Mouse (Mus musculus): Measurements from ENCODE around the gene Dhx32. TPM values are rescaled to one million over a fixed set of nuclear protein-coding genes. Genes with fewer than 3 reads are reported as not detected.

Dhx32 gene
- total RNA-seq, 2 experiments from 2014 or later: 41.6 to 45.1 TPM

Other genes starting within 250 kb of the Dhx32 start
- gene Tex36, start 180.6 kb downstream of the Dhx32 start, total RNA-seq (2021): not detected
- gene Edrf1, start 145.2 kb downstream of the Dhx32 start, total RNA-seq (2021): 10 to 100 TPM; 14.6 to 15.1 TPM
- not detected for gene Mmp21, start 102.7 kb downstream of the Dhx32 start, total RNA-seq (2021)
- gene Bccip, start 73.4 kb downstream of the Dhx32 start, total RNA-seq (2021): 10 to 100 TPM; 54.7 to 58.7 TPM
- gene Uros, start 72.7 kb downstream of the Dhx32 start, total RNA-seq (2021): 10 to 100 TPM; 13.7 to 15.9 TPM
- gene Fank1, start 5.9 kb downstream of the Dhx32 start, total RNA-seq (2021): under 1 TPM in 1 of 2 experiments, not detected in 1; 0.41 TPM